Mouse (Mus musculus): ENCODE results near the gene Ncor2. TPM values are rescaled to one million over a fixed set of nuclear protein-coding genes. Genes with fewer than 3 reads are reported as not detected.

Ncor2 gene
- polyA plus RNA-seq, 2 experiments: 3.5 to 4.4 TPM

DNA sequence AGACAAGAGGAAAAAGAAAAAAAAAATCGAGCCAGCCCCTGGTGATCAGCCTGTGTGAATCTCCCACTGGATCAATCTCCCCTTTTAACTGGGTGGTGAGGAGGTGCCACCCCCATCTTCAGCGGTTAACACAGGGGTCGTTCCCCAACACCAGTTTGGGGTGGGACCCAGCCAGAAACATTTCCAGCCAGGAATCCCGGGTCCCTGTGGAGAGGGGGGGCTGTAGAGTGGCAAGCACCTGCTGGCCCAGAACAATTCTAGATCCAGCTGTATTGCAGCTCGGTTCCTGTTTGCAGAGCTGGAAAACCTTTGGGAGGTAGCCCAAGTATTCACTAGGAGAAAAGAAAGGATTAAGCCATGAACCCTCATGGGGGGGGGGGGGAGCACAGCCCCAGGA, 2.7 kb downstream of the Ncor2 start:
- Histone ChIP-seq H3K27me3 (ENCODE audit: control insufficient read depth, insufficient read depth, low read length) (no peaks in the 10 kb centered on the region), H3K4me1 (replicated peaks; ENCODE audit: control insufficient read depth in 2 of 2, insufficient read depth in 2 of 2, low read length in 1 of 2) (peaks cover 3 to 13% of the 10 kb centered on the region in 2 experiments; a peak in 3 of 4 replicates), H3K4me2 (ENCODE audit: low read depth) (no peak overlapping the region), H3K9me3 (ENCODE audit: control insufficient read depth, low read length) (no peaks in the 10 kb centered on the region), H3K4me3 (ENCODE audit: insufficient read depth in 1 of 2, low read depth in 2 of 2, low read length in 2 of 2) (no peak overlapping the region), H3K27ac (no peak overlapping the region), H3K9ac (replicated peaks) (no peak overlapping the region), H3K36me3 (replicated peaks; ENCODE audit: control insufficient read depth, insufficient read depth, low read depth) (no peaks in the 10 kb centered on the region)
- DNase-seq (ENCODE audit: low read depth in 3 of 3, low spot score in 3 of 3) (no peak), ATAC-seq (ENCODE audit: insufficient read depth) (no peak)
- TF ChIP-seq CTCF (IDR thresholded peaks at IDR 0.05; ENCODE audit: low read depth) (no peak), EP300 (IDR thresholded peaks at IDR 0.05; ENCODE audit: low read depth) (no peak)
- WGBS (ENCODE audit: insufficient replicate concordance): 65% methylated on average over 5 of the region's 5 CpGs

DNA sequence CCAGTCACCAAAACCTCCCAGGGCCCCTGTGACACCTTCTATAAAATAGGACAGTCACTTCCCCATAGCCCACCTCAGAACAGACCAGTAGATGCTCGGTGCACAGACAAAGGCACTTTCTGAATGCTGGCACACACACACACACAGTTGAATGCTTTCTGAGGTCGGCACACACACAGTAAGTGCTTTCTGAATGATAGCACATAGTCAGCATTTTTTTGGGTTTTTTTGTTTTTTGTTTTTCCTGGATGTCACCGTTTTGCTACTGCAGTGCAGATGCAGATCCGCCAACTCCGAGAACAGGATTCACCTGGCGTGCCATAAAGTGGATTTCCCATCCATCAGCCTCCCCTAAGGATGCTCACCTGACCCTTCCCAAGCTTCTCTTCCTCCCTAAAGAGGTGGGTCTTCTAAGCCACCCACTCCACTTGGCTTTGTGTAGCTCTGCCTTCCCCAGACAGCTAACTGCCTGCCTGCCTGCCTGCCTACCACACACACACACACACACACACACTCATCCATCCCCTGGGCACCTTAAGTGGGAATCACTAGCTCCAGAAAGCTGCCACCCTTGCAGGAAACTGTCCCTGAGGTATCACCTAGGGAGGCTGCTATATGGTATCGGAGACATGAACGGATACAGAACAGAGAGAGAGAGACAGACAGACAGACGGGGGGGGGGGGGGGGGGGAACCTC, 3.2 kb downstream of the Ncor2 start:
- TF ChIP-seq EP300 (IDR thresholded peaks at IDR 0.05; ENCODE audit: low read depth) (no peak), CTCF (IDR thresholded peaks at IDR 0.05; ENCODE audit: low read depth) (no peak)
- Histone ChIP-seq H3K4me2 (ENCODE audit: low read depth) (no peak overlapping the region), H3K9ac (replicated peaks) (no peak overlapping the region), H3K27me3 (ENCODE audit: control insufficient read depth, insufficient read depth, low read length) (no peaks in the 10 kb centered on the region), H3K4me3 (ENCODE audit: insufficient read depth in 1 of 2, low read depth in 2 of 2, low read length in 2 of 2) (no peak overlapping the region), H3K9me3 (ENCODE audit: control insufficient read depth, low read length) (no peaks in the 10 kb centered on the region), H3K27ac (no peak overlapping the region), H3K4me1 (replicated peaks; ENCODE audit: control insufficient read depth in 2 of 2, insufficient read depth in 2 of 2, low read length in 1 of 2) (peaks cover 3 to 13% of the 10 kb centered on the region in 2 experiments; a peak in 3 of 4 replicates), H3K36me3 (replicated peaks; ENCODE audit: control insufficient read depth, insufficient read depth, low read depth) (no peaks in the 10 kb centered on the region)
- ATAC-seq (ENCODE audit: insufficient read depth): no peak
- WGBS (ENCODE audit: insufficient replicate concordance): 74% methylated on average over 8 of the region's 9 CpGs
- DNase-seq (ENCODE audit: low read depth in 3 of 3, low spot score in 3 of 3): no peak

DNA sequence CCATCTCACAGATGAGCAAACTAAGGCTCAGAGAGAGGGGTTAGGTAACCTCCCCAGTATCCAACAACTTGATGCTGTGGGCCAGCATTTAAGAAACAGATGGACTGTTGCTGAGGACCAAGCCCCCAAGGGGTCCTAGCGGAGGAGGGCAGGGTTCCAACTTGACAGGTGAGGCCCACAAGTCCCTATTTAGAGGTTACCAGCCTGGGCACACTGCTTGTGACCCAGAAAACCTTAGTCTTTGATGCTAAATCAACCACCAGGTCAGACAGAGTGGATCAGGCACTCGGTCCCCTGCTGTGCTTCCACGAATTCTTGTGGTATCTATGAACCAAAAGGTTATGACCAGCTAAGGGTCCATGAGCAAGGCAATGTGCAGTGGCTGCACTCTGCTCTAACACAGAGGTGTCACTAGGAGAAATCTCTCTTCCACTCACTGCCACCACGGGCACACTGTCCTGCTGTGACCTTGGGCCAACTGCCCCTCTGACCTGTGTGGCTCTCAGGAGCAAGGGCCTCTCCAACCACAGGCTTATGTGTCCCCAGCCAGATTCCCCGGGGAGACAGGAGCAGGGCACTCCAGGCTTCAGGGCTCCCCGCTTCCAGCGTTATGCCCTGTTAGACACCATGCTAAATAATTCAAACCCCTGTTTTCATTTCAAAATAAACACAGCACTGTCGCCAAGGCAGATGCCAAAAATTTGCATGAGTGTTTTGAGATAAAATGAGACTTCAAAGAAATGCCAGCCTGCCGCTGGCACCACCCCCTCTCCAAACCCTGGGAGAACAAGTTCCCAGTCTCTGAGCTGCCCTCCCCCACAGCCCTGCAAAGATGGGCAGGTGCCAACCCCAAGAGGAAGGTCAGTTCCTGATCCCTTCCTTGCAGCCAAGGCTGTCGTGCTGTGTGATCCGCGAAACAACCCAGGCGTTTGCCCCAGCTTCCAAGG, 4.0 kb downstream of the Ncor2 start:
- DNase-seq (ENCODE audit: low read depth in 3 of 3, low spot score in 3 of 3) (no peak), ATAC-seq (ENCODE audit: insufficient read depth) (no peak)
- 58% methylated on average over 13 of the region's 13 CpGs for WGBS (ENCODE audit: insufficient replicate concordance)

GRCm38 (mm10) chr5:125173868-125174267, 5.2 kb downstream of the Ncor2 start:
- ATAC-seq (ENCODE audit: insufficient read depth) (no peak), DNase-seq (ENCODE audit: low read depth in 3 of 3, low spot score in 3 of 3) (no peak)
- no peak overlapping the region for H3K4me3 ChIP-seq (ENCODE audit: insufficient read depth in 1 of 2, low read depth in 2 of 2, low read length in 2 of 2)
- peaks cover 0 to 10% of the 10 kb centered on the region in 2 experiments; a peak in 2 of 4 replicates for H3K4me1 ChIP-seq (replicated peaks; ENCODE audit: control insufficient read depth in 2 of 2, insufficient read depth in 2 of 2, low read length in 1 of 2)
- 65% methylated on average over 1 of the region's 1 CpGs for WGBS (ENCODE audit: insufficient replicate concordance)
- no peaks in the 10 kb centered on the region for H3K9me3 ChIP-seq (ENCODE audit: control insufficient read depth, low read length)
- H3K27ac ChIP-seq: no peak overlapping the region
- no peaks in the 10 kb centered on the region for H3K27me3 ChIP-seq (ENCODE audit: control insufficient read depth, insufficient read depth, low read length)
- H3K9ac ChIP-seq (replicated peaks): no peak overlapping the region
- H3K4me2 ChIP-seq (ENCODE audit: low read depth): no peak overlapping the region
- no peaks in the 10 kb centered on the region for H3K36me3 ChIP-seq (replicated peaks; ENCODE audit: control insufficient read depth, insufficient read depth, low read depth)
- TF ChIP-seq CTCF (IDR thresholded peaks at IDR 0.05; ENCODE audit: low read depth): no peak
- TF ChIP-seq EP300 (IDR thresholded peaks at IDR 0.05; ENCODE audit: low read depth): no peak

More for the DNA sequence above, 4.0 kb downstream of the Ncor2 start:
- H3K4me1 ChIP-seq (replicated peaks; ENCODE audit: control insufficient read depth in 2 of 2, insufficient read depth in 2 of 2, low read length in 1 of 2): peaks cover 3 to 13% of the 10 kb centered on the region in 2 experiments; a peak in 3 of 4 replicates
- H3K9me3 ChIP-seq (ENCODE audit: control insufficient read depth, low read length): no peaks in the 10 kb centered on the region
- H3K27ac ChIP-seq: no peak overlapping the region
- H3K27me3 ChIP-seq (ENCODE audit: control insufficient read depth, insufficient read depth, low read length): no peaks in the 10 kb centered on the region
- H3K9ac ChIP-seq (replicated peaks): no peak overlapping the region
- no peak overlapping the region for H3K4me2 ChIP-seq (ENCODE audit: low read depth)
- no peaks in the 10 kb centered on the region for H3K36me3 ChIP-seq (replicated peaks; ENCODE audit: control insufficient read depth, insufficient read depth, low read depth)
- H3K4me3 ChIP-seq (ENCODE audit: insufficient read depth in 1 of 2, low read depth in 2 of 2, low read length in 2 of 2): no peak overlapping the region
- TF ChIP-seq CTCF (IDR thresholded peaks at IDR 0.05; ENCODE audit: low read depth) (no peak), EP300 (IDR thresholded peaks at IDR 0.05; ENCODE audit: low read depth) (no peak)

Measured in liver, embryonic 14.5 days (tissue).